Mouse (Mus musculus) CH12.LX (cell line): Measurements from ENCODE around the gene Rngtt. TPM values are rescaled to one million over a fixed set of nuclear protein-coding genes. Genes with fewer than 3 reads are reported as not detected.

Experiments used
- DNase-seq: peaks from one replicate; pipeline ENCODE4 v3.0.0-alpha.2; 2013; ENCODE audit errors: extremely low read depth
- H3K27ac ChIP-seq: 2 replicates; pipeline ENCODE4 v1.5.1; 2012; ENCODE audit warnings: low read depth, mild to moderate bottlenecking, control low read depth, moderate library complexity; ENCODE audit not compliant: insufficient read depth
- H3K27me3 ChIP-seq: replicated peaks from 2 replicates; pipeline ENCODE3; 2012; ENCODE audit warnings: inconsistent platforms
- H3K36me3 ChIP-seq, 2 experiments: replicated peaks in 1 of 2; 2 replicates each; pipeline versions ENCODE3 to v1.6.1; 2012; ENCODE audit warnings: inconsistent platforms in 1 of 2, low read length in 1 of 2, mild to moderate bottlenecking in 1 of 2, mixed read lengths in 1 of 2, moderate library complexity in 1 of 2; ENCODE audit not compliant: control insufficient read depth in 1 of 2, insufficient read depth in 1 of 2
- H3K4me1 ChIP-seq, 2 experiments: 2 replicates each; pipeline ENCODE4 v1.6.1; 2012; ENCODE audit warnings: inconsistent platforms in 1 of 2, moderate library complexity in 1 of 2; ENCODE audit not compliant: insufficient read depth in 2 of 2, control insufficient read depth in 1 of 2
- H3K4me2 ChIP-seq: 2 replicates; pipeline ENCODE4 v1.6.1; 2012; ENCODE audit warnings: low read depth, mild to moderate bottlenecking, control low read depth; ENCODE audit not compliant: poor library complexity, insufficient read depth, severe bottlenecking
- H3K4me3 ChIP-seq, 3 experiments: fragments of 150-350 bp in 1 of 3; sonication (generic) in 1 of 3; replicated peaks in 1 of 3; 2 replicates each; pipeline versions ENCODE3 to v1.5.1; 2011 to 2012; ENCODE audit warnings: low read depth in 2 of 3, low read length in 2 of 3, mild to moderate bottlenecking in 2 of 3, moderate library complexity in 2 of 3, control low read depth in 1 of 3, improper control_type of control experiment in 1 of 3, inconsistent platforms in 1 of 3, mixed read lengths in 1 of 3; ENCODE audit not compliant: poor library complexity in 1 of 3
- H3K79me2 ChIP-seq: replicated peaks from 2 replicates; pipeline ENCODE4 v1.6.1; 2012; ENCODE audit warnings: mild to moderate bottlenecking, moderate library complexity; ENCODE audit not compliant: control insufficient read depth, poor library complexity, insufficient read depth, severe bottlenecking; ENCODE audit errors: extremely low read depth
- H3K9ac ChIP-seq: 2 replicates; pipeline ENCODE4 v1.6.1; 2012; ENCODE audit warnings: low read depth, mild to moderate bottlenecking, control low read depth, moderate library complexity; ENCODE audit not compliant: insufficient read depth
- H3K9me3 ChIP-seq: replicated peaks from 2 replicates; pipeline ENCODE3; 2012; ENCODE audit warnings: low read length, inconsistent platforms, mixed read lengths
- CHD1 ChIP-seq: IDR thresholded peaks from 2 replicates; pipeline ENCODE4 v1.6.1; 2012; ENCODE audit warnings: low read depth, low read length, improper control_type of control experiment, inconsistent platforms
- CTCF ChIP-seq, 2 experiments: IDR thresholded peaks in 1 of 2; conservative IDR thresholded peaks in 1 of 2; 2 replicates each; pipeline ENCODE4 v1.5.1; 2011 to 2012; ENCODE audit warnings: low read depth in 2 of 2, low read length in 2 of 2, improper control_type of control experiment in 1 of 2, inconsistent platforms in 1 of 2, mild to moderate bottlenecking in 1 of 2, moderate library complexity in 1 of 2
- ELF1 ChIP-seq: IDR thresholded peaks from 2 replicates; pipeline ENCODE4 v1.6.1; 2014; ENCODE audit warnings: low read depth, mild to moderate bottlenecking, inconsistent platforms, low read length, improper control_type of control experiment
- GABPA ChIP-seq: IDR thresholded peaks from 2 replicates; pipeline ENCODE4 v1.6.1; 2012; ENCODE audit warnings: low read depth, low read length, improper control_type of control experiment, inconsistent platforms; ENCODE audit not compliant: insufficient replicate concordance
- JUND ChIP-seq: conservative IDR thresholded peaks from 2 replicates; pipeline ENCODE4 v1.6.1; 2011; ENCODE audit warnings: low read depth, low read length, improper control_type of control experiment
- MXI1 ChIP-seq: IDR thresholded peaks from 2 replicates; pipeline ENCODE4 v1.6.1; 2011; ENCODE audit warnings: mild to moderate bottlenecking, low read depth, low read length, improper control_type of control experiment
- MYC ChIP-seq: IDR thresholded peaks from 2 replicates; pipeline ENCODE4 v1.6.1; 2011; ENCODE audit warnings: low read depth, mild to moderate bottlenecking, improper control_type of control experiment, low read length
- NRF1 ChIP-seq: IDR thresholded peaks from 2 replicates; pipeline ENCODE4 v1.6.1; 2014; ENCODE audit warnings: low read depth, mild to moderate bottlenecking, inconsistent platforms, low read length, improper control_type of control experiment, moderate library complexity
- PAX5 ChIP-seq: IDR thresholded peaks from 2 replicates; pipeline ENCODE4 v1.6.1; 2012; ENCODE audit warnings: low read length, inconsistent platforms, mixed read lengths
- POLR2A ChIP-seq: IDR thresholded peaks from 2 replicates; pipeline ENCODE4 v1.6.1; 2011; ENCODE audit warnings: low read depth, mild to moderate bottlenecking, improper control_type of control experiment, low read length
- POLR2AphosphoS2 ChIP-seq: IDR thresholded peaks from 2 replicates; pipeline ENCODE4 v1.6.1; 2011; ENCODE audit warnings: low read depth, low read length, improper control_type of control experiment
- RAD21 ChIP-seq: IDR thresholded peaks from 2 replicates; pipeline ENCODE4 v1.6.1; 2011; ENCODE audit warnings: low read depth, mild to moderate bottlenecking, low read length, improper control_type of control experiment, moderate library complexity
- RCOR1 ChIP-seq: conservative IDR thresholded peaks from 2 replicates; pipeline ENCODE4 v1.6.1; 2012; ENCODE audit warnings: low read depth, mild to moderate bottlenecking, inconsistent platforms, low read length, improper control_type of control experiment
- SMC3 ChIP-seq: IDR thresholded peaks from 2 replicates; pipeline ENCODE4 v1.6.1; 2011; ENCODE audit warnings: low read depth, low read length, improper control_type of control experiment
- TCF12 ChIP-seq: IDR thresholded peaks from 2 replicates; pipeline ENCODE4 v1.6.1; 2014; ENCODE audit warnings: low read depth, mild to moderate bottlenecking, inconsistent platforms, low read length, improper control_type of control experiment
- UBTF ChIP-seq: IDR thresholded peaks from 2 replicates; pipeline ENCODE4 v1.6.1; 2012; ENCODE audit warnings: low read depth, mild to moderate bottlenecking, inconsistent platforms, low read length, improper control_type of control experiment, moderate library complexity
- USF1 ChIP-seq: IDR thresholded peaks from 2 replicates; pipeline ENCODE4 v1.6.1; 2014; ENCODE audit warnings: low read depth, mild to moderate bottlenecking, inconsistent platforms, low read length, improper control_type of control experiment
- USF2 ChIP-seq: conservative IDR thresholded peaks from 2 replicates; pipeline ENCODE4 v1.6.1; 2011; ENCODE audit warnings: low read depth, low read length, improper control_type of control experiment
- ZMIZ1 ChIP-seq: IDR thresholded peaks from 2 replicates; pipeline ENCODE4 v1.6.1; 2012; ENCODE audit warnings: low read depth, mild to moderate bottlenecking, inconsistent platforms, low read length, improper control_type of control experiment
- dilution Hi-C: fragments of 300-500 bp; cut with MboI; formaldehyde crosslinking; loops from 2 replicates; pipeline ENCODE4 v1.14.3; 2020; ENCODE audit warnings: low sequenced_read_pairs; ENCODE audit not compliant: extremely low pct_unique_long_range_greater_than_20kb, extremely low pct_ligation_motif_present
- in situ Hi-C: fragments of 300-500 bp; cut with MboI; formaldehyde crosslinking; loops from 3 replicates; pipeline ENCODE4 v1.14.3; 2019; ENCODE audit warnings: low sequenced_read_pairs, low pct_ligation_motif_present, low pct_unique_long_range_greater_than_20kb, mixed read lengths
- polyA plus RNA-seq: library from polyadenylated mRNA; unstranded; fragments of >175 nt; gene quantifications from 2 replicates; pipeline ENCODE4 v1.2.1, GENCODE M21; 2012; ENCODE audit warnings: low read depth; ENCODE audit not compliant: insufficient read length
- total RNA-seq, 2 experiments: library from RNA; depleted of rRNA; stranded (reverse); fragments of 300-350 nt in 1 of 2; fragments of >200 nt in 1 of 2; gene quantifications; 2 replicates each; pipeline ENCODE4 v1.2.3; 2012 to 2014

Rngtt gene
- total and polyA plus RNA-seq, 3 experiments: 12.5 to 20.1 (median 16.9) TPM

DNA sequence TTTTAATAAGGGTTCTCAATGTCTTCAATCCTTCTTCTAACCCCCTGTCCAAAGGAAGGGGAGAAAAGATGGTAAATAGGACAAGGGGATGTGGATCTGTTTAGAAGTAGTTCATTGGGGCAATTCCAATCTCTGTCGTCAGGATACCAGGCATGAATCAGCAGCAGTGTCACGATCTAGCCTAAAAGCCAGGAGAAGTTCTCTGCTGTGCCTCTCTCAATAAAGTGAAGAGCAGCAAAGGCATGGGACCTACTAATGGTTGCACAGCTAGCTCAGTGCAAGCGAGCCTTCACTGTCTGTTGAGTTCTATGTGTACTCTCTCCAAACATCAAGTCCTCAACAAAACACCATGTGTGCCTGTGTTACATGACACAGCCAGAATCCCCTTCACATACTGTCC is 158.0 kb downstream of the Rngtt start:
- H3K4me1 ChIP-seq: peaks cover 15 to 30% of the 10 kb centered on the region in 2 experiments
- no peaks in the 10 kb centered on the region for H3K9me3 ChIP-seq
- no peak for TF ChIP-seq USF1
- TF ChIP-seq, all 38 proteins: peak for 0
- DNase-seq: no peak
- Histone ChIP-seq H3K27ac (no peak overlapping the region), H3K27me3 (no peaks in the 10 kb centered on the region), H3K79me2 (no peaks in the 10 kb centered on the region), H3K4me2 (no peak overlapping the region), H3K4me3 (no peak overlapping the region), H3K9ac (no peak overlapping the region), H3K36me3 (peaks cover 0 to 21% of the 10 kb centered on the region in 2 experiments)
- in situ Hi-C loops (no loop called here), dilution Hi-C loops (no loop called here)

DNA sequence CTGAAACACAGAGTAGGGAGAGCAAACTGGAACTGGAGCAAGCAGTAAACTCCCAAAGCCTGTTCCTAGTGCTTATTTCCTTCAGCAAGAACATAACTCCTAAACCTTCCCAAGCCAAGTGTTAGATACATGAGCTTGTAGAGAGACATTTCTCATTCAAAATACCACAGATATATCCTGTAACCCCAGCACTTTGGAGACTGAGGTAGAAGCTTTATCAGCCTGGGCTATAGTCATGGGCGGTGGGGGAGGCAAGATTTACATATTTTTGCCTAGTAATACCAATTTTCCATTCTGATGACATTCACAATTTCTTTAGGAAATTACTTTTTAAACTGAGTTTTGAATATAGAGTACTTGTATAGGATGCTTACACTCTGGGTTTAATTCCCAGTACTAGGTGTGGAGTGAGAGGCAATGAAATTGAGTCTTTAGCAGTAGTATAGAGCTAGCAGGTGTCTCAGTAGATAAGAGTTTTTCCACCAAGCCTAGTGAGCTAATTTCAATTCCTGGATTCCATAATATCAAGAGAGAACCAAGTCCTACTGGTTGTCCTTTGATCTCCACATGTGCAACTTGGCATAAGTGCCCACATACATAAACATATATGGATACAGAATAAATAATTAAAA is 160.7 kb downstream of the Rngtt start:
- Histone ChIP-seq H3K79me2 (no peaks in the 10 kb centered on the region), H3K4me2 (no peak overlapping the region), H3K27me3 (no peaks in the 10 kb centered on the region), H3K9ac (no peak overlapping the region), H3K9me3 (no peaks in the 10 kb centered on the region), H3K4me3 (no peak overlapping the region), H3K36me3 (peaks cover 0 to 12% of the 10 kb centered on the region in 2 experiments), H3K27ac (no peak overlapping the region), H3K4me1 (peaks cover 15 to 30% of the 10 kb centered on the region in 2 experiments)
- dilution Hi-C loops (no loop called here), in situ Hi-C loops (no loop called here)
- TF ChIP-seq USF2 (no peak), RCOR1 (no peak), ZMIZ1 (no peak), ELF1 (no peak), GABPA (no peak), TCF12 (no peak), JUND (no peak)
- DNase-seq: no peak

DNA sequence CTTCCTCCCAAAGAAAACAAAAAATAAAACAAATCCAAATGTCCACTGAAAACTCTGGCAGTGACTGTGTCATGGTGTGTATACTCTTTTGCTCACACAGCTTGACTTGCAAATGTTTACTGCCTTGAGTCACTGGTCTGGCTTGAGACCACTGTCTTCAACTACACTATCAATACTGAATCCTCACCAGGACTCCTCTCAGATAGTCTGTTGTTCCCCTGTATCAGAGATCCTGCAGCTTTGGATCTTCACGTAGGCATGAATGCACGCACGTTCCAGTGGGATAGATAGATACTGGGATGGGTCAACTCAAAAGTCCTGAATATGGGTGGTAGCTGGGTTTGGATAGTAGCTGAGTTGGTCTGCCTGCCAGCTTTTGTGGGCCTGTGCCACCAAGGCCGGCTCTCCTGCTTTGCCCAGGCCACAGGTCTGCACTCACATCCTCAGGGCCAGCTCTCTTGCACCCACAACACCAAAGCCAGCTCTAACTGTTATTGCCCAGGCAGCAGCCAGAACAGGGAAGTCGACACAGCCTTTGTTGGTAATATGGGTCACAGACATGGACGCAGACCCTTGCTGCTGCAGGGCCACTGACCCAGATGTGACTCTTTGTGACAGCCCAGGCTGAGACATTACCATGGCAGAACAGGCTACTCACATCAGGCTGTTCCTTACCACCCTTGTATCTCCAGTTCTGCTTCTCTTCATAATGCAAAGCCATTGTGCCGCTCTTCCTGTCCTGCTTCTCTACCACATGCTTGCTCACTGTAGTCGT is 168.1 kb downstream of the Rngtt start:
- peaks cover 0 to 18% of the 10 kb centered on the region in 2 experiments for H3K36me3 ChIP-seq
- in situ Hi-C loops: no loop called here
- no peaks in the 10 kb centered on the region for H3K4me1 ChIP-seq
- H3K9me3 ChIP-seq: no peaks in the 10 kb centered on the region
- H3K4me2 ChIP-seq: no peak overlapping the region
- no peak overlapping the region for H3K9ac ChIP-seq
- no peak for TF ChIP-seq RAD21
- no peak for TF ChIP-seq PAX5
- TF ChIP-seq CTCF (conservative IDR thresholded peaks at IDR 0.05 in 1 of 2, IDR thresholded peaks at IDR 0.05 in 1 of 2; ENCODE audit: low read depth in 2 of 2, low read length in 2 of 2): no peak
- no peak for TF ChIP-seq NRF1
- no peak for TF ChIP-seq ELF1
- no peak for TF ChIP-seq CHD1
- no peak for TF ChIP-seq SMC3
- no peak for TF ChIP-seq POLR2AphosphoS2
- TF ChIP-seq TCF12: no peak
- no peak for TF ChIP-seq JUND
- no peak for TF ChIP-seq UBTF
- TF ChIP-seq USF1: no peak
- TF ChIP-seq POLR2A: no peak
- no peak for TF ChIP-seq ZMIZ1
- no peak for TF ChIP-seq GABPA
- TF ChIP-seq MYC: no peak
- TF ChIP-seq MXI1: no peak
- no peak overlapping the region for H3K4me3 ChIP-seq
- dilution Hi-C loops: no loop called here
- no peaks in the 10 kb centered on the region for H3K79me2 ChIP-seq
- no peak overlapping the region for H3K27ac ChIP-seq
- DNase-seq: no peak
- no peaks in the 10 kb centered on the region for H3K27me3 ChIP-seq
